Mouse (Mus musculus) intestine, postnatal 0 days (tissue): Measurements from ENCODE around the gene Pla2g2f. TPM values are rescaled to one million over a fixed set of nuclear protein-coding genes. Genes with fewer than 3 reads are reported as not detected.

ENCODE experiments used
- ATAC-seq: fragments of 200-750 bp; cut with Nextera tagmentation; 2 replicates; pipeline ENCODE4 v1.8.0; 2017; ENCODE audit warnings: mild to moderate bottlenecking, moderate TSS enrichment, moderate library complexity
- H3K27ac ChIP-seq: fragments of 300-500 bp; sonication (generic); 2 replicates; pipeline ENCODE4 v1.5.1; 2014; ENCODE audit warnings: mild to moderate bottlenecking, low read depth, low read length, moderate library complexity
- H3K27me3 ChIP-seq: fragments of 300-500 bp; sonication (generic); replicated peaks from 2 replicates; pipeline ENCODE4 v1.6.1; 2014; ENCODE audit warnings: low read length, mixed read lengths; ENCODE audit not compliant: control insufficient read depth, insufficient read depth
- H3K36me3 ChIP-seq: fragments of 300-500 bp; sonication (generic); 2 replicates; pipeline ENCODE4 v1.6.1; 2014; ENCODE audit warnings: mild to moderate bottlenecking, moderate library complexity; ENCODE audit not compliant: control insufficient read depth, insufficient read depth
- H3K4me1 ChIP-seq: fragments of 300-500 bp; sonication (generic); replicated peaks from 2 replicates; pipeline ENCODE4 v1.6.1; 2014; ENCODE audit warnings: antibody characterized with exemption, low read length, mixed read lengths; ENCODE audit not compliant: control insufficient read depth, insufficient read depth
- H3K4me2 ChIP-seq: fragments of 300-500 bp; sonication (generic); replicated peaks from 2 replicates; pipeline ENCODE4 v1.6.1; 2014; ENCODE audit warnings: low read depth, mild to moderate bottlenecking, moderate library complexity
- H3K4me3 ChIP-seq: fragments of 300-500 bp; sonication (generic); 2 replicates; pipeline ENCODE4 v1.5.1; 2014; ENCODE audit warnings: low read depth, low read length
- H3K9ac ChIP-seq: fragments of 300-500 bp; sonication (generic); 2 replicates; pipeline ENCODE4 v1.6.1; 2014; ENCODE audit warnings: mild to moderate bottlenecking, low read depth, low read length
- H3K9me3 ChIP-seq: fragments of 300-500 bp; sonication (generic); 2 replicates; pipeline ENCODE4 v1.6.1; 2016; ENCODE audit warnings: mixed run types; ENCODE audit not compliant: control insufficient read depth
- CTCF ChIP-seq: sonication (generic); IDR thresholded peaks from 2 replicates; pipeline ENCODE4 v1.5.1; 2016; ENCODE audit warnings: low read depth, mild to moderate bottlenecking, control low read depth, antibody characterized with exemption, moderate library complexity
- WGBS: fragments of 180-500 bp; shearing (Covaris S2); extraction: QIAGEN DNeasy Blood & Tissue Kit; methylation state at CpG from one replicate; pipeline ENCODE4 v1.1.7; 2014; 5-methylcytosine and 5-hydroxymethylcytosine counted together
- polyA plus RNA-seq: library from polyadenylated mRNA; unstranded; fragments of >200 nt; fragmentation: Nextera tagmentation; extraction: Ambion mirVana; gene quantifications from 2 replicates; pipeline ENCODE4 v1.2.1, GENCODE M21; 2015

Gene Pla2g2f
- polyA plus RNA-seq, 1 experiment from 2014 or later: 0.64 TPM

GRCm38 (mm10) chr4:138729018-138729703, 28.3 kb downstream of the Pla2g2f start:
- peaks cover 2% of the 10 kb centered on the region; the same call in 1 of the 2 replicates for H3K4me1 ChIP-seq
- H3K4me2 ChIP-seq: no peak overlapping the region
- H3K9ac ChIP-seq: no peak overlapping the region
- H3K4me3 ChIP-seq: no peak overlapping the region
- H3K27ac ChIP-seq: no peak overlapping the region
- H3K9me3 ChIP-seq: no peaks in the 10 kb centered on the region
- 53% methylated on average over 9 of the region's 9 CpGs for WGBS
- H3K36me3 ChIP-seq: no peaks in the 10 kb centered on the region
- ATAC-seq: no peak
- TF ChIP-seq CTCF: no peak
- no peaks in the 10 kb centered on the region for H3K27me3 ChIP-seq

- Histone ChIP-seq H3K27ac (no peak overlapping the region), H3K9ac (no peak overlapping the region), H3K27me3 (no peaks in the 10 kb centered on the region), H3K4me3 (no peak overlapping the region), H3K4me2 (no peak overlapping the region), H3K4me1 (peaks cover 6% of the 10 kb centered on the region; the same call in 1 of the 2 replicates), H3K9me3 (no peaks in the 10 kb centered on the region), H3K36me3 (no peaks in the 10 kb centered on the region)
- 77% methylated on average over 5 of the region's 5 CpGs for WGBS
- no peak for ATAC-seq
- no peak for TF ChIP-seq CTCF
Observed at GRCm38 (mm10) chr4:138725751-138726150, 31.7 kb downstream of the Pla2g2f start.

- 4% methylated on average over 13 of the region's 13 CpGs for WGBS
- Histone ChIP-seq H3K9ac (no peak overlapping the region), H3K4me2 (peak overlapping the region; percentile 54), H3K4me1 (peaks cover 6% of the 10 kb centered on the region; the same call in 1 of the 2 replicates), H3K36me3 (no peaks in the 10 kb centered on the region), H3K27ac (no peak overlapping the region), H3K4me3 (no peak overlapping the region), H3K9me3 (no peaks in the 10 kb centered on the region), H3K27me3 (no peaks in the 10 kb centered on the region)
- TF ChIP-seq CTCF: no peak
- ATAC-seq: peak; percentile 53
Observed at GRCm38 (mm10) chr4:138725127-138725461, 32.3 kb downstream of the Pla2g2f start.

GRCm38 (mm10) chr4:138724354-138725126, 32.9 kb downstream of the Pla2g2f start, which contains the start of gene Pla2g2c:
Gene Pla2g2c (plus strand): TSS chr4:138724792.
- Histone ChIP-seq H3K9me3 (no peaks in the 10 kb centered on the region), H3K27me3 (no peaks in the 10 kb centered on the region), H3K4me2 (peak within 1 kb of the TSS; percentile 54), H3K4me1 (peaks cover 6% of the 10 kb centered on the region; the same call in 1 of the 2 replicates), H3K4me3 (no peak within 1 kb of the TSS), H3K27ac (no peak within 1 kb of the TSS), H3K36me3 (no peaks in the 10 kb centered on the region), H3K9ac (0 out of 2 replicates have a peak within 1 kb of the TSS, but pooled peaks have one; percentile 3)
- no peak for ATAC-seq
- WGBS: 40% methylated on average over 18 of the region's 18 CpGs
- no peak for TF ChIP-seq CTCF

- no peak for TF ChIP-seq CTCF
- 44% methylated on average over 15 of the region's 15 CpGs for WGBS
- no peaks in the 10 kb centered on the region for H3K36me3 ChIP-seq
- H3K9ac ChIP-seq: no peak overlapping the region
- no peak overlapping the region for H3K4me3 ChIP-seq
- H3K27ac ChIP-seq: no peak overlapping the region
- peak; percentile 54; the same call in 1 of the 2 replicates for ATAC-seq
- H3K4me2 ChIP-seq: no peak overlapping the region
- no peaks in the 10 kb centered on the region for H3K27me3 ChIP-seq
- H3K9me3 ChIP-seq: no peaks in the 10 kb centered on the region
- H3K4me1 ChIP-seq: peaks cover 6% of the 10 kb centered on the region; the same call in 1 of the 2 replicates
Observed at GRCm38 (mm10) chr4:138723493-138724281, 33.7 kb downstream of the Pla2g2f start.

GRCm38 (mm10) chr4:138719264-138719596, 38.2 kb downstream of the Pla2g2f start:
- no peak overlapping the region for H3K9ac ChIP-seq
- no peak for TF ChIP-seq CTCF
- 83% methylated on average over 5 of the region's 5 CpGs for WGBS
- H3K36me3 ChIP-seq: no peaks in the 10 kb centered on the region
- no peaks in the 10 kb centered on the region for H3K27me3 ChIP-seq
- no peak overlapping the region for H3K4me3 ChIP-seq
- no peak for ATAC-seq
- H3K9me3 ChIP-seq: no peaks in the 10 kb centered on the region
- H3K4me1 ChIP-seq: peaks cover 4% of the 10 kb centered on the region; the same call in 1 of the 2 replicates
- no peak overlapping the region for H3K27ac ChIP-seq
- no peak overlapping the region for H3K4me2 ChIP-seq
